Mouse (Mus musculus): ENCODE results near the gene Ip6k1.

GRCm38 (mm10) chr9:108082988-108083431 lies 80.7 kb downstream of the Ip6k1 start, which contains the start of gene Rnf123:
- TF ChIP-seq ELF1 (IDR thresholded peaks at IDR 0.05; ENCODE audit: low read depth, low read length) (no peak), CTCF (IDR thresholded peaks at IDR 0.05 in 2 of 3, conservative IDR thresholded peaks at IDR 0.05 in 1 of 3; ENCODE audit: control insufficient read depth in 1 of 3, insufficient read depth in 1 of 3, low read depth in 2 of 3, low read length in 3 of 3, poor library complexity in 1 of 3, severe bottlenecking in 1 of 3) (no peak), ZMIZ1 (IDR thresholded peaks at IDR 0.05; ENCODE audit: low read depth, low read length) (0 out of 2 replicates have a peak, but pooled peaks have one; percentile 6), POLR2AphosphoS2 (IDR thresholded peaks at IDR 0.05; ENCODE audit: low read length) (no peak; the same call in 1 of the 2 replicates), ZKSCAN1 (IDR thresholded peaks at IDR 0.05; ENCODE audit: low read depth, low read length) (no peak), USF1 (IDR thresholded peaks at IDR 0.05; ENCODE audit: low read depth, low read length) (no peak), KAT2A (conservative IDR thresholded peaks at IDR 0.05; ENCODE audit: low read depth, low read length) (no peak), NELFE (IDR thresholded peaks at IDR 0.05; ENCODE audit: low read depth, low read length) (no peak), MAFK (IDR thresholded peaks at IDR 0.05; ENCODE audit: borderline replicate concordance, low read depth, low read length) (no peak), POLR2A (IDR thresholded peaks at IDR 0.05; ENCODE audit: control insufficient read depth in 1 of 2, insufficient read depth in 1 of 2, low read depth in 1 of 2, low read length in 2 of 2, poor library complexity in 1 of 2) (no peak), E2F4 (IDR thresholded peaks at IDR 0.05; ENCODE audit: borderline replicate concordance, low read depth, low read length) (no peak), RAD21 (IDR thresholded peaks at IDR 0.05; ENCODE audit: low read depth, low read length) (no peak), EP300 (IDR thresholded peaks at IDR 0.05; ENCODE audit: low read depth in 1 of 2, low read length in 2 of 2) (no peak)

Measured in MEL (cell line).